Mouse (Mus musculus) neural tube, embryonic 14.5 days (tissue): ENCODE results near the gene Tpk1. TPM values are rescaled to one million over a fixed set of nuclear protein-coding genes. Genes with fewer than 3 reads are reported as not detected.
A peak's percentile ranks its signal among the peaks of the same experiment; 100 is the strongest.

ENCODE experiments used
- ATAC-seq: fragments of 200-750 bp; cut with Nextera tagmentation; 2 replicates; pipeline ENCODE4 v1.8.0; 2017; ENCODE audit warnings: low read depth, mild to moderate bottlenecking, moderate TSS enrichment, moderate library complexity
- H3K27ac ChIP-seq: fragments of 300-500 bp; sonication (generic); 2 replicates; pipeline ENCODE4 v1.5.1; 2014; ENCODE audit warnings: low read depth, mild to moderate bottlenecking, control low read depth, low read length, moderate library complexity, mixed read lengths
- H3K27me3 ChIP-seq: fragments of 300-500 bp; sonication (generic); 2 replicates; pipeline ENCODE4 v1.6.1; 2014; ENCODE audit warnings: low read length; ENCODE audit not compliant: control insufficient read depth, insufficient read depth
- H3K36me3 ChIP-seq: fragments of 300-500 bp; sonication (generic); 2 replicates; pipeline ENCODE4 v1.6.1; 2014; ENCODE audit warnings: low read length, mixed read lengths; ENCODE audit not compliant: control insufficient read depth, insufficient read depth
- H3K4me1 ChIP-seq: fragments of 300-500 bp; sonication (generic); 2 replicates; pipeline ENCODE4 v1.6.1; 2014; ENCODE audit warnings: low read length; ENCODE audit not compliant: control insufficient read depth, insufficient read depth
- H3K4me2 ChIP-seq: fragments of 300-500 bp; sonication (generic); 2 replicates; pipeline ENCODE4 v1.6.1; 2014; ENCODE audit warnings: mild to moderate bottlenecking, low read depth, low read length, control low read depth
- H3K4me3 ChIP-seq: fragments of 300-500 bp; sonication (generic); 2 replicates; pipeline ENCODE4 v1.5.1; 2014; ENCODE audit warnings: low read depth, low read length, control low read depth, mixed read lengths
- H3K9ac ChIP-seq: fragments of 300-500 bp; sonication (generic); replicated peaks from 2 replicates; pipeline ENCODE4 v1.6.1; 2014; ENCODE audit warnings: low read depth, mild to moderate bottlenecking, control low read depth, low read length, mixed read lengths
- H3K9me3 ChIP-seq: fragments of 300-500 bp; sonication (generic); 2 replicates; pipeline ENCODE4 v1.6.1; 2016; ENCODE audit warnings: low read length; ENCODE audit not compliant: control insufficient read depth
- WGBS: fragments of 180-500 bp; shearing (Covaris S2); extraction: QIAGEN DNeasy Blood & Tissue Kit; methylation state at CpG from one replicate; pipeline ENCODE4 v1.1.7; 2014; 5-methylcytosine and 5-hydroxymethylcytosine counted together
- polyA plus RNA-seq: library from polyadenylated mRNA; unstranded; fragments of >200 nt; fragmentation: Nextera tagmentation; extraction: Ambion mirVana; gene quantifications from 2 replicates; pipeline ENCODE4 v1.2.1, GENCODE M21; 2014

Gene Tpk1
- polyA plus RNA-seq, 1 experiment from 2014 or later, result 5.6 TPM

DNA sequence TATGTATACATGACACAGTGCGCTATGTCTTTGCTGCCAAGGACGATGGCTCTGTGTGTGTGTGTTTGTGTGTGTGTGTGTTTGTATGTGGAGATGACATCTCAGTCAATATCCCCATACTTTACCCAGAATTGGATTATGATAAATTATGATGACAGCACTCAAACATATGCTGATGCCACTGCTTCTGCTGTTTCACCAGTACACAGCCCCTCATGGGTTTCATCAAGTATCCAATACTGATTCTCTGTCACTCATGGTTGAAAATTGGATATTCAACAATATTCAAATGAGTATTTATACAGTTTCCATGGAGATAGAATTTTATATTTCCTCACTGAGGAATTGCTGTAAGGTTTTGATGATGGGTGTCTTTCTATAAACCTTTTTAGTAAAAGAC lies 208.1 kb downstream of the Tpk1 start:
- ATAC-seq, result no peak
- Histone ChIP-seq H3K4me1 (no peaks in the 10 kb centered on the region), H3K9ac (no peak overlapping the region), H3K4me3 (no peak overlapping the region), H3K27ac (no peak overlapping the region), H3K36me3 (no peaks in the 10 kb centered on the region), H3K4me2 (no peak overlapping the region), H3K9me3 (no peaks in the 10 kb centered on the region), H3K27me3 (no peaks in the 10 kb centered on the region)
- 87% methylated on average over 2 of the region's 2 CpGs for WGBS

DNA sequence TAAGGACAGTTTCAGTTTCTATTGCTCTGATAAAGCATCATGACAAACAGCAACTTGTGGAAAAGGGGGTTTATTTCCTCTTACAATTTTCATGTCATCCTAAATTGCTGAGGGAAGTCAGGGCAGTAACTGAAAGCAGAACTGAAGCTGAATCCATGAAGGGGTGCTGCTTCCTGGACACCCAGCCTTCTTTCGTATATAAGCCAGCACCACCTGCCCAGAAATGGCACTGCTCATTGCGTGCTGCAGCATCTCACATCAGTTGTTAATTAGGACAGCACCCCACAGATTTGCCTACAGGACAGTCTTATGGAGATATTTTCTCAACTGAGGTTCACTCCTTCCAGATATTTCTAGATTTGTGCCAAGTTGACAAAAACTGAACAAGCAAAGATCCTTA lies 216.6 kb downstream of the Tpk1 start:
- no peaks in the 10 kb centered on the region for H3K4me1 ChIP-seq
- no peak overlapping the region for H3K27ac ChIP-seq
- H3K36me3 ChIP-seq, result no peaks in the 10 kb centered on the region
- no peak overlapping the region for H3K4me3 ChIP-seq
- H3K9me3 ChIP-seq, result no peaks in the 10 kb centered on the region
- no peak overlapping the region for H3K9ac ChIP-seq
- no peak overlapping the region for H3K4me2 ChIP-seq
- H3K27me3 ChIP-seq, result no peaks in the 10 kb centered on the region
- ATAC-seq, result no peak
- 78% methylated on average over 2 of the region's 2 CpGs for WGBS

DNA sequence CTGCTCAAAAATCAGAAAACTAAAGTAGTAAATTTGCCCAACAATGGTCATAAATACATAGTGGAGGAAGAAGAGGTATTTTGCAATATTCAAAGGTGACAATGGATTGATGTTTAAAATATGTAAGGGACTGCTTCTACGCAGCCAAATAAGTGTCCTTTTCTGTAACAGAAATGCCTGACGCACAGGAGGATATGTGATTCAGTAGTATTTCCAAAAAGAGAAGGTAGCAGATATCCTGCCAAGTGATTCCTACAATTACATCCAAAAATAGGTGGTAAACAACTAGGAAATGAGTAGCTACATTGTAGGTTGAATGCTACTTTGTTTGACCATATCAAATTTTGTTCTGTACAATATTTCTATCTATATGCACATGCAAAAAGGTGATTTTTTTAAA lies 220.2 kb downstream of the Tpk1 start:
- Histone ChIP-seq H3K4me1 (no peaks in the 10 kb centered on the region), H3K27me3 (no peaks in the 10 kb centered on the region), H3K27ac (no peak overlapping the region), H3K9ac (no peak overlapping the region), H3K36me3 (no peaks in the 10 kb centered on the region), H3K4me2 (no peak overlapping the region), H3K4me3 (no peak overlapping the region), H3K9me3 (no peaks in the 10 kb centered on the region)
- 93% methylated on average over 2 of the region's 2 CpGs for WGBS
- no peak for ATAC-seq

DNA sequence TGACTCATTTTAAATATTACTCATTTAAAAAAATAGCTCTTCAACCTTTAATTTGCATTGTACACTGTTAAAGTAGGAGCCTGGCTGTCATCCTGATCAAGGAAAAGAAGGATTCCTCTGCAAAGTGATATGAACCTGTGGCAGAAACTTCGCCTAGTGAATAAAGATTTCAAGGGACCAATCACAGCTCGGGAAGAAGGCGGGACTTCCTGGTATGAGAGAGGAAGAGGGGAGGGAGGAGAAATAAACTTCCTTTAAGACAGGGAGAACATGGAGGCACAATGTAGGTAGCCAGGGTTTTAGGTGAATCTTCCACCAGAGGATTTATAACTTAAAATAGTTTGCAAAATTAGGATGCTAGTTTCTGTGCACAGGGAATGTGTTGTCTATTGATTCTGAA lies 223.9 kb downstream of the Tpk1 start:
- H3K4me1 ChIP-seq, result no peaks in the 10 kb centered on the region
- no peaks in the 10 kb centered on the region for H3K36me3 ChIP-seq
- no peak overlapping the region for H3K27ac ChIP-seq
- no peaks in the 10 kb centered on the region for H3K27me3 ChIP-seq
- no peak overlapping the region for H3K4me3 ChIP-seq
- ATAC-seq, result no peak
- no peak overlapping the region for H3K9ac ChIP-seq
- H3K9me3 ChIP-seq, result no peaks in the 10 kb centered on the region
- 91% methylated on average over 3 of the region's 3 CpGs for WGBS
- H3K4me2 ChIP-seq, result no peak overlapping the region

- Histone ChIP-seq H3K36me3 (no peaks in the 10 kb centered on the region), H3K4me2 (no peak overlapping the region), H3K27ac (no peak overlapping the region), H3K4me3 (no peak overlapping the region), H3K9ac (no peak overlapping the region), H3K4me1 (no peaks in the 10 kb centered on the region), H3K9me3 (no peaks in the 10 kb centered on the region), H3K27me3 (no peaks in the 10 kb centered on the region)
- ATAC-seq, result peak; percentile 56; the same call in 1 of the 2 replicates
- whole genome bisulfite sequencing, result 80% methylated on average over 2 of the region's 2 CpGs
Measured at GRCm38 (mm10) chr6:43435987-43436541, 230.0 kb downstream of the Tpk1 start.

GRCm38 (mm10) chr6:43434365-43434764 lies 231.7 kb downstream of the Tpk1 start:
- Histone ChIP-seq H3K4me2 (no peak overlapping the region), H3K27me3 (no peaks in the 10 kb centered on the region), H3K4me1 (no peaks in the 10 kb centered on the region), H3K4me3 (no peak overlapping the region), H3K27ac (no peak overlapping the region), H3K9ac (no peak overlapping the region), H3K36me3 (no peaks in the 10 kb centered on the region), H3K9me3 (no peaks in the 10 kb centered on the region)
- no peak for ATAC-seq
- WGBS, result 88% methylated on average over 1 of the region's 1 CpGs

GRCm38 (mm10) chr6:43424978-43425377 lies 241.1 kb downstream of the Tpk1 start:
- ATAC-seq, result no peak
- Histone ChIP-seq H3K9me3 (no peaks in the 10 kb centered on the region), H3K27ac (no peak overlapping the region), H3K4me1 (no peaks in the 10 kb centered on the region), H3K4me3 (no peak overlapping the region), H3K9ac (no peak overlapping the region), H3K36me3 (no peaks in the 10 kb centered on the region), H3K4me2 (no peak overlapping the region), H3K27me3 (no peaks in the 10 kb centered on the region)
- WGBS, result 54% methylated on average over 4 of the region's 4 CpGs

DNA sequence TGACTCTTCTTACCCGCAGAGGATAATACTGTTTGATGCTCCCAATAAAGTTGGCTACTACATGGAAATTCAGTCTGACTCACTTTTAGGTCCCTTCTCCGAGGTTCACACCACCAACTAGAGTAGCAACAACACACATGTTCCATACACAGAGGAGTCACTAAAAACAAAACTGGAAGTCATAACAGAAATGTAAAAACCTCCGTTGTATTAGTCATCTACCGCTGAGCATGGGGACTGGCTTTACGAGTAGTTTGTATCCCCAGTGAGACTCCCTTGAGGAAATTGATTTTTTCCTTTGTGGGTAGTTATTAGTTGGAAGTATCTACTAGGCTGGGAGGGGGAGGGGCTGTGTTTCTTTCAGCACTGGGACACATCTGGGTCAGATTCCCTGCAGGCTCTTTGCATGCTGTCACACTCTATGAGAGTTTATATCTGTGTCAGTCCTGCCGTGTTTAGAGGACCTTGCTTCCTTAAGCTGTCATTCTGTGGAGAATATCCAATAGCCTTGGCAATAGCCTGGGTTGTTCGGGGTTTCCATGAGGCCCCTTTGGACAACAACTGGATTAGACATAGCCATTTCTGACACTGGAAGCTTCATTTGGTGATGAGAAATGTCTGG lies 245.6 kb downstream of the Tpk1 start:
- no peak for ATAC-seq
- WGBS, result 61% methylated on average over 7 of the region's 7 CpGs
- H3K27ac ChIP-seq, result no peak overlapping the region
- H3K9me3 ChIP-seq, result no peaks in the 10 kb centered on the region
- H3K36me3 ChIP-seq, result no peaks in the 10 kb centered on the region
- no peaks in the 10 kb centered on the region for H3K27me3 ChIP-seq
- H3K4me1 ChIP-seq, result no peaks in the 10 kb centered on the region
- H3K4me3 ChIP-seq, result no peak overlapping the region
- no peak overlapping the region for H3K9ac ChIP-seq
- H3K4me2 ChIP-seq, result no peak overlapping the region

DNA sequence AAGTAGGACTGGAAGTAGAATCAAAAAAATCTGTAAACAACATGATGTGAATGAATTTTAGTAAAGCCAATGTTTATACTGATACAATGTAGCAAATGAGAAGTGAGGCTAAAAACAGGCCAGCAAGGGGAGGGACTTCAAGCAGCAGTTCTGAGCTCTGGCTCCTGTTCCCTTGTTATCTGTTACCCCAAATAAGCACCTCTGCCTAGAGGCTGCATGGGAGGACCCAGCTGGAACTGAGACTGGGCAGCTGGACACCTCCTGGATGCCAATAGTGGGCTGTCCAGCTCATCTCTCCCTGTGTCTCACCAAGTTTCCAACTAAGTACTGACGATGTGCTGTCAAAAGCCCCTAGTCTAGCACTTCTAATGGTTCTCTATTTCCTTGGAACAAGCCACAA lies 257.1 kb downstream of the Tpk1 start:
- H3K36me3 ChIP-seq, result no peaks in the 10 kb centered on the region
- no peak overlapping the region for H3K4me2 ChIP-seq
- no peak overlapping the region for H3K9ac ChIP-seq
- no peak for ATAC-seq
- H3K9me3 ChIP-seq, result no peaks in the 10 kb centered on the region
- no peaks in the 10 kb centered on the region for H3K4me1 ChIP-seq
- WGBS, result 95% methylated on average over 1 of the region's 1 CpGs
- H3K27me3 ChIP-seq, result no peaks in the 10 kb centered on the region
- no peak overlapping the region for H3K27ac ChIP-seq
- no peak overlapping the region for H3K4me3 ChIP-seq
